Mouse (Mus musculus) hindbrain, embryonic 12.5 days (tissue): ENCODE results near the gene Ldlrad2. TPM values are rescaled to one million over a fixed set of nuclear protein-coding genes. Genes with fewer than 3 reads are reported as not detected.

ENCODE experiments used
- ATAC-seq: fragments of 200-750 bp; cut with Nextera tagmentation; 2 replicates; pipeline ENCODE4 v1.8.0; 2017; ENCODE audit warnings: moderate TSS enrichment; ENCODE audit not compliant: low FRiP score
- H3K27ac ChIP-seq: fragments of 300-500 bp; sonication (generic); 2 replicates; pipeline ENCODE4 v1.5.1; 2016; ENCODE audit warnings: mild to moderate bottlenecking
- H3K27me3 ChIP-seq: fragments of 300-500 bp; sonication (generic); 2 replicates; pipeline ENCODE4 v1.6.1; 2016; ENCODE audit warnings: mild to moderate bottlenecking
- H3K36me3 ChIP-seq: fragments of 300-500 bp; sonication (generic); 2 replicates; pipeline ENCODE4 v1.6.1; 2016; ENCODE audit warnings: mild to moderate bottlenecking
- H3K4me1 ChIP-seq: fragments of 300-500 bp; sonication (generic); 2 replicates; pipeline ENCODE4 v1.6.1; 2016
- H3K4me2 ChIP-seq: fragments of 300-500 bp; sonication (generic); replicated peaks from 2 replicates; pipeline ENCODE4 v1.6.1; 2016; ENCODE audit warnings: mild to moderate bottlenecking
- H3K4me3 ChIP-seq: fragments of 300-500 bp; sonication (generic); 2 replicates; pipeline ENCODE4 v1.5.1; 2016; ENCODE audit warnings: mild to moderate bottlenecking
- H3K9ac ChIP-seq: fragments of 300-500 bp; sonication (generic); 2 replicates; pipeline ENCODE4 v1.6.1; 2016; ENCODE audit warnings: mild to moderate bottlenecking, moderate library complexity
- H3K9me3 ChIP-seq: fragments of 300-500 bp; sonication (generic); replicated peaks from 2 replicates; pipeline ENCODE4 v1.6.1; 2016; ENCODE audit warnings: mild to moderate bottlenecking
- WGBS: fragments of 180-500 bp; shearing (Covaris S2); methylation state at CpG from one replicate; pipeline ENCODE4 v1.1.7; 2016; 5-methylcytosine and 5-hydroxymethylcytosine counted together
- polyA plus RNA-seq: library from polyadenylated mRNA; unstranded; fragments of >200 nt; fragmentation: Nextera tagmentation; extraction: Ambion mirVana; gene quantifications from 2 replicates; pipeline ENCODE4 v1.2.1, GENCODE M21; 2016

The Ldlrad2 gene
- 1.5 TPM in 1 of 2 replicates, not detected in the other for polyA plus RNA-seq

- no peak within 1 kb of the TSS for H3K4me3 ChIP-seq
- H3K36me3 ChIP-seq, result no peaks in the 10 kb centered on the region
- ATAC-seq, result no peak
- peaks cover 21% of the 10 kb centered on the region for H3K27me3 ChIP-seq
- WGBS, result 91% methylated on average over 10 of the region's 10 CpGs
- H3K4me1 ChIP-seq, result no peaks in the 10 kb centered on the region
- no peak within 1 kb of the TSS for H3K9ac ChIP-seq
- no peaks in the 10 kb centered on the region for H3K9me3 ChIP-seq
- H3K4me2 ChIP-seq, result no peak within 1 kb of the TSS
- no peak within 1 kb of the TSS for H3K27ac ChIP-seq
Measured at GRCm38 (mm10) chr4:137574469-137574868, at the start of gene Ldlrad2. Gene Ldlrad2 (minus strand): TSS chr4:137574569.

DNA sequence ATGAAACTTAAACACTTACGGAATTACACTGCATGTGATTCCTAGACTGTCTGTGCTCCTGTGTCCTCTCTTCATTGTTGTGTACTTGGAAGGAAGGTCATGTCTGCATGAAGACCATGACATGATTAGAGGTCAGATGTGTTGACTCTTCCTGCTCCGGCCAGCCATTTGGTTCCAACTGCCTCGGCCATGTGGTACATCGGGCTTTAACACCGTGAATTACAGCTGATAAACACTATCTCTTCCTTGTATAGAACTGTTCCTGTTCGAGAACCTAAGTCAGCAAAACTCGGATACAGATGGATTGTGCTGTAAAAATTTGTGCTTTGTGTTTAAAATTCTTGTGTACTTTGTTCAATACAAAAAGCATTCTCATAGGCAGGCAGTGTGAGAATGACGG lies 48.5 kb upstream of the Ldlrad2 start:
- no peaks in the 10 kb centered on the region for H3K9me3 ChIP-seq
- WGBS, result 93% methylated on average over 8 of the region's 8 CpGs
- H3K27me3 ChIP-seq, result no peaks in the 10 kb centered on the region
- H3K4me3 ChIP-seq, result no peak overlapping the region
- H3K4me1 ChIP-seq, result no peaks in the 10 kb centered on the region
- no peak overlapping the region for H3K4me2 ChIP-seq
- ATAC-seq, result no peak
- no peak overlapping the region for H3K9ac ChIP-seq
- no peak overlapping the region for H3K27ac ChIP-seq
- H3K36me3 ChIP-seq, result peaks cover 81% of the 10 kb centered on the region

GRCm38 (mm10) chr4:137610256-137610655 lies 35.9 kb upstream of the Ldlrad2 start:
- ATAC-seq, result no peak

GRCm38 (mm10) chr4:137609702-137610101 lies 35.3 kb upstream of the Ldlrad2 start:
- WGBS, result 90% methylated on average over 7 of the region's 7 CpGs
- Histone ChIP-seq H3K9me3 (no peaks in the 10 kb centered on the region), H3K4me1 (no peaks in the 10 kb centered on the region), H3K27ac (no peak overlapping the region), H3K36me3 (peaks cover 97% of the 10 kb centered on the region), H3K9ac (no peak overlapping the region), H3K27me3 (no peaks in the 10 kb centered on the region), H3K4me2 (no peak overlapping the region), H3K4me3 (no peak overlapping the region)
- ATAC-seq, result no peak

More at GRCm38 (mm10) chr4:137610256-137610655, 35.9 kb upstream of the Ldlrad2 start:
- Histone ChIP-seq H3K9me3 (no peaks in the 10 kb centered on the region), H3K27ac (no peak overlapping the region), H3K4me3 (no peak overlapping the region), H3K36me3 (peaks cover 95% of the 10 kb centered on the region), H3K4me1 (no peaks in the 10 kb centered on the region), H3K27me3 (no peaks in the 10 kb centered on the region), H3K4me2 (no peak overlapping the region), H3K9ac (no peak overlapping the region)
- 83% methylated on average over 15 of the region's 15 CpGs for WGBS

- Histone ChIP-seq H3K9ac (no peak overlapping the region), H3K36me3 (peaks cover 96% of the 10 kb centered on the region), H3K27ac (no peak overlapping the region), H3K4me2 (no peak overlapping the region), H3K4me1 (no peaks in the 10 kb centered on the region), H3K4me3 (no peak overlapping the region), H3K9me3 (no peaks in the 10 kb centered on the region), H3K27me3 (no peaks in the 10 kb centered on the region)
- 93% methylated on average over 7 of the region's 7 CpGs for WGBS
- no peak for ATAC-seq
Measured at GRCm38 (mm10) chr4:137609281-137609680, 34.9 kb upstream of the Ldlrad2 start.

GRCm38 (mm10) chr4:137607023-137607422 lies 32.7 kb upstream of the Ldlrad2 start:
- Histone ChIP-seq H3K27ac (no peak overlapping the region), H3K9me3 (no peaks in the 10 kb centered on the region), H3K9ac (no peak overlapping the region), H3K4me2 (no peak overlapping the region), H3K27me3 (no peaks in the 10 kb centered on the region), H3K4me1 (peaks cover 6% of the 10 kb centered on the region; the same call in 1 of the 2 replicates), H3K36me3 (peaks cover 75% of the 10 kb centered on the region), H3K4me3 (no peak overlapping the region)
- no peak for ATAC-seq
- 100% methylated on average over 2 of the region's 2 CpGs for WGBS

- no peak for ATAC-seq
- H3K4me3 ChIP-seq, result no peak overlapping the region
- peaks cover 19% of the 10 kb centered on the region for H3K4me1 ChIP-seq
- H3K4me2 ChIP-seq, result no peak overlapping the region
- no peaks in the 10 kb centered on the region for H3K27me3 ChIP-seq
- 0 out of 2 replicates have a peak overlapping the region, but pooled peaks have one; percentile 0 for H3K27ac ChIP-seq
- peaks cover 41% of the 10 kb centered on the region for H3K36me3 ChIP-seq
- WGBS, result 80% methylated on average over 11 of the region's 11 CpGs
- H3K9ac ChIP-seq, result no peak overlapping the region
- no peaks in the 10 kb centered on the region for H3K9me3 ChIP-seq
Measured at GRCm38 (mm10) chr4:137603449-137604171, 29.2 kb upstream of the Ldlrad2 start.

- H3K27me3 ChIP-seq, result no peaks in the 10 kb centered on the region
- WGBS, result 78% methylated on average over 5 of the region's 5 CpGs
- H3K4me2 ChIP-seq, result no peak overlapping the region
- peaks cover 49% of the 10 kb centered on the region for H3K4me1 ChIP-seq
- no peak overlapping the region for H3K27ac ChIP-seq
- no peaks in the 10 kb centered on the region for H3K9me3 ChIP-seq
- no peak for ATAC-seq
- no peak overlapping the region for H3K9ac ChIP-seq
- H3K36me3 ChIP-seq, result no peaks in the 10 kb centered on the region
- no peak overlapping the region for H3K4me3 ChIP-seq
Measured at GRCm38 (mm10) chr4:137598577-137598976, 24.2 kb upstream of the Ldlrad2 start.

GRCm38 (mm10) chr4:137597098-137597630 lies 22.8 kb upstream of the Ldlrad2 start:
- Histone ChIP-seq H3K27ac (no peak overlapping the region), H3K36me3 (no peaks in the 10 kb centered on the region), H3K4me1 (peaks cover 46% of the 10 kb centered on the region), H3K4me3 (no peak overlapping the region), H3K27me3 (no peaks in the 10 kb centered on the region), H3K9me3 (no peaks in the 10 kb centered on the region), H3K9ac (no peak overlapping the region), H3K4me2 (no peak overlapping the region)
- no peak for ATAC-seq
- 94% methylated on average over 4 of the region's 4 CpGs for WGBS

GRCm38 (mm10) chr4:137594496-137595270 lies 20.3 kb upstream of the Ldlrad2 start:
- H3K27ac ChIP-seq, result peak overlapping the region; percentile 98
- no peaks in the 10 kb centered on the region for H3K27me3 ChIP-seq
- peak overlapping the region; percentile 96 for H3K4me3 ChIP-seq
- H3K36me3 ChIP-seq, result no peaks in the 10 kb centered on the region
- H3K9ac ChIP-seq, result peak overlapping the region; percentile 87
- ATAC-seq, result no peak
- H3K4me1 ChIP-seq, result peaks cover 41% of the 10 kb centered on the region
- H3K4me2 ChIP-seq, result peak overlapping the region; percentile 81
- WGBS, result 5% methylated on average over 40 of the region's 40 CpGs
- H3K9me3 ChIP-seq, result no peaks in the 10 kb centered on the region

GRCm38 (mm10) chr4:137593601-137594495 lies 19.5 kb upstream of the Ldlrad2 start, which contains the start of gene Usp48:
Gene Usp48 (plus strand): TSS chr4:137593755.
- no peaks in the 10 kb centered on the region for H3K27me3 ChIP-seq
- H3K4me2 ChIP-seq, result peak within 1 kb of the TSS; percentile 81
- under 1% methylated on average over 85 of the region's 92 CpGs for WGBS
- peak within 1 kb of the TSS; percentile 87 for H3K9ac ChIP-seq
- peak; percentile 96 for ATAC-seq
- H3K9me3 ChIP-seq, result no peaks in the 10 kb centered on the region
- H3K27ac ChIP-seq, result peak within 1 kb of the TSS; percentile 98
- H3K36me3 ChIP-seq, result no peaks in the 10 kb centered on the region
- H3K4me1 ChIP-seq, result peaks cover 33% of the 10 kb centered on the region
- H3K4me3 ChIP-seq, result peak within 1 kb of the TSS; percentile 96
